Mouse (Mus musculus): ENCODE measurements around the gene Ubxn1.

DNA sequence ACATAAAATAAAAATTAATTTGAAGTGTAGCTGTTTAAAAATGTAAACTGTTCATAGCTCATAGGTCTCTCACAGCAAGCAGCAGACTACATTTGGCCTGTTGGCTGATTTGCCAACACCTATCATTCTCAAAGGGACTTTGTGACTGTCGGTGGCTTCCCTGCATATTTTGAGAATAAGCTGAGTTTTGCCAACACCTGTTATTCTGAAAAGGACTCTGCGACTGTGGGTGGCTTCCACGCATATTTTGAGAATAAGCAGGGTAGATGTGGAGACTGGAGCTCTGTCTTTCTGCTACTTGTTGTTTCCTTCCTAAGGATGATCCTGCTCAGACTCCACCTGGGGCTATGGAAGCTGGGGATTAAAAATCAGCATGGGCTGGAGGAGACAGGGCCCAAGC lies 18.2 kb upstream of the Ubxn1 start:
- TF ChIP-seq POLR2A (IDR thresholded peaks at IDR 0.05; ENCODE audit: low read depth, low read length) (no peak), CTCF (conservative IDR thresholded peaks at IDR 0.05; ENCODE audit: insufficient read depth, insufficient read length, low read depth, low read length) (no peak)
